Mouse (Mus musculus) midbrain, embryonic 16.5 days (tissue): ENCODE results near the gene Arhgef10l. TPM values are rescaled to one million over a fixed set of nuclear protein-coding genes. Genes with fewer than 3 reads are reported as not detected.

Source experiments
- ATAC-seq: fragments of 200-750 bp; cut with Nextera tagmentation; 2 replicates; pipeline ENCODE4 v1.8.0; 2017; ENCODE audit warnings: moderate TSS enrichment
- H3K27ac ChIP-seq: fragments of 300-500 bp; sonication (generic); 2 replicates; pipeline ENCODE4 v1.5.1; 2014; ENCODE audit warnings: mild to moderate bottlenecking, low read length, mixed read lengths
- H3K27me3 ChIP-seq: fragments of 300-500 bp; sonication (generic); 2 replicates; pipeline ENCODE4 v1.6.1; 2014; ENCODE audit warnings: low read depth, low read length, mixed read lengths; ENCODE audit not compliant: control insufficient read depth, insufficient read depth
- H3K36me3 ChIP-seq: fragments of 300-500 bp; sonication (generic); 2 replicates; pipeline ENCODE4 v1.6.1; 2014; ENCODE audit warnings: mild to moderate bottlenecking, low read length, moderate library complexity, mixed read lengths; ENCODE audit not compliant: control insufficient read depth, insufficient read depth
- H3K4me1 ChIP-seq: fragments of 300-500 bp; sonication (generic); 2 replicates; pipeline ENCODE4 v1.6.1; 2014; ENCODE audit warnings: mild to moderate bottlenecking, low read length, mixed read lengths; ENCODE audit not compliant: control insufficient read depth, insufficient read depth
- H3K4me2 ChIP-seq: fragments of 300-500 bp; sonication (generic); 2 replicates; pipeline ENCODE4 v1.6.1; 2014; ENCODE audit warnings: mild to moderate bottlenecking, low read length, mixed read lengths
- H3K4me3 ChIP-seq: fragments of 300-500 bp; sonication (generic); 2 replicates; pipeline ENCODE4 v1.5.1; 2014; ENCODE audit warnings: low read depth, mild to moderate bottlenecking, low read length, moderate library complexity, mixed read lengths
- H3K9ac ChIP-seq: fragments of 300-500 bp; sonication (generic); 2 replicates; pipeline ENCODE4 v1.6.1; 2014; ENCODE audit warnings: low read depth, low read length, mixed read lengths
- H3K9me3 ChIP-seq: fragments of 300-500 bp; sonication (generic); replicated peaks from 2 replicates; pipeline ENCODE4 v1.6.1; 2014; ENCODE audit warnings: mild to moderate bottlenecking, low read length, mixed read lengths; ENCODE audit not compliant: control insufficient read depth, poor library complexity, severe bottlenecking
- WGBS: fragments of 180-500 bp; shearing (Covaris S2); extraction: QIAGEN DNeasy Blood & Tissue Kit; methylation state at CpG from one replicate; pipeline ENCODE4 v1.1.7; 2014; 5-methylcytosine and 5-hydroxymethylcytosine counted together
- polyA plus RNA-seq: library from polyadenylated mRNA; unstranded; fragments of >200 nt; fragmentation: Nextera tagmentation; extraction: Ambion mirVana; gene quantifications from 2 replicates; pipeline ENCODE4 v1.2.1, GENCODE M21; 2015

Arhgef10l gene
- polyA plus RNA-seq, 1 experiment from 2014 or later, result 24.5 TPM

GRCm38 (mm10) chr4:140704166-140704565 is 38.4 kb upstream of the Arhgef10l start:
- H3K9ac ChIP-seq, result peak overlapping the region; percentile 15; the same call in 1 of the 2 replicates

GRCm38 (mm10) chr4:140703636-140704035 is 37.8 kb upstream of the Arhgef10l start:
- H3K27me3 ChIP-seq, result peaks cover 8% of the 10 kb centered on the region
- no peak for ATAC-seq
- peaks cover 6% of the 10 kb centered on the region for H3K36me3 ChIP-seq
- H3K4me2 ChIP-seq, result peak overlapping the region; percentile 91
- peak overlapping the region; percentile 85 for H3K4me3 ChIP-seq
- no peaks in the 10 kb centered on the region for H3K9me3 ChIP-seq
- H3K9ac ChIP-seq, result peak overlapping the region; percentile 3
- WGBS, result 3% methylated on average over 8 of the region's 8 CpGs
- no peak overlapping the region for H3K27ac ChIP-seq
- H3K4me1 ChIP-seq, result peaks cover 29% of the 10 kb centered on the region

More at GRCm38 (mm10) chr4:140704166-140704565, 38.4 kb upstream of the Arhgef10l start:
- Histone ChIP-seq H3K27me3 (peaks cover 3% of the 10 kb centered on the region), H3K9me3 (no peaks in the 10 kb centered on the region), H3K4me3 (no peak overlapping the region), H3K36me3 (peaks cover 10% of the 10 kb centered on the region), H3K4me1 (peaks cover 29% of the 10 kb centered on the region), H3K27ac (peak overlapping the region; percentile 35; the same call in 1 of the 2 replicates), H3K4me2 (peak overlapping the region; percentile 91)
- WGBS, result 24% methylated on average over 4 of the region's 4 CpGs
- ATAC-seq, result no peak

DNA sequence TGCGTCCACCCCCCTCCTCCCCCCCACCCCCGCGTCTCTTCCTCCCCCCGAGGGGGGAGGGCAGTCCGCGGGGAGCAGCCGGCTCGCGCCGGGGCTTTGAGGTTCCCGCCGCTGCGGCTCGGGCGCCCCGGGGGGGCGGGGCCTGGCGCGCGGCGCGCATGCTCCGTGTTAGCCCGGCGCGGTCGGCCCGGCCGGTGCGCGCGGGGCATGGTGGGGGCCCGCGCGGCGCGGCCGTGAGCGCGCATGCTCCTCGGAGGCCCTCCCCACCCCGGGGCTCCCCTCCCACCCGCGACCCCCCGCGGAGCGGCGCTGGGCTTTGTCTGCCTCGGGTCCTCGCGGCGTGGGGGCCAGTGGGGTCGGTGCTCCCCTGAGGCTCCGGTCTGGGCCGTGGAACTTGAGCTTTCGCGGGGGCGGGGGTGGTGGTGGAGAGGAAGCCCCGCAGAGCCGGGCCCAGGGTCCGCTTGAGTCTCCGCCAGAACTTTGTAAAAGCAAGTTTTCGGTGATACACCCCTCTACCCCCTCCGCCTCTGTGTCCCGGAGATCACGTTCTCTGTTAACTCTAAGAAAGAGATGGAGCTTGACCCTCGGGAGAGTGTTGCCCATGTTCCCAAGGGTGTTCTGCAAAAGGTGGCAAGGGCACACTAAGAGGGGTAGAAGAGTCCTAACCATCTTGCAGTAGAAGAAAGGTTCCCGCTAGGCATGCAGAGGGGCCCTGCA is 37.0 kb upstream of the Arhgef10l start:
- Histone ChIP-seq H3K4me3 (peak overlapping the region; percentile 85), H3K27ac (peak overlapping the region; percentile 90), H3K9ac (peak overlapping the region; percentile 87), H3K9me3 (no peaks in the 10 kb centered on the region), H3K27me3 (peaks cover 12% of the 10 kb centered on the region), H3K4me2 (peak overlapping the region; percentile 91), H3K36me3 (no peaks in the 10 kb centered on the region), H3K4me1 (peaks cover 29% of the 10 kb centered on the region)
- peak; percentile 77 for ATAC-seq
- 2% methylated on average over 27 of the region's 68 CpGs for WGBS

- H3K4me1 ChIP-seq, result peaks cover 29% of the 10 kb centered on the region
- under 1% methylated on average over 30 of the region's 107 CpGs for WGBS
- no peak for ATAC-seq
Measured at GRCm38 (mm10) chr4:140701716-140702561, 36.1 kb upstream of the Arhgef10l start.

DNA sequence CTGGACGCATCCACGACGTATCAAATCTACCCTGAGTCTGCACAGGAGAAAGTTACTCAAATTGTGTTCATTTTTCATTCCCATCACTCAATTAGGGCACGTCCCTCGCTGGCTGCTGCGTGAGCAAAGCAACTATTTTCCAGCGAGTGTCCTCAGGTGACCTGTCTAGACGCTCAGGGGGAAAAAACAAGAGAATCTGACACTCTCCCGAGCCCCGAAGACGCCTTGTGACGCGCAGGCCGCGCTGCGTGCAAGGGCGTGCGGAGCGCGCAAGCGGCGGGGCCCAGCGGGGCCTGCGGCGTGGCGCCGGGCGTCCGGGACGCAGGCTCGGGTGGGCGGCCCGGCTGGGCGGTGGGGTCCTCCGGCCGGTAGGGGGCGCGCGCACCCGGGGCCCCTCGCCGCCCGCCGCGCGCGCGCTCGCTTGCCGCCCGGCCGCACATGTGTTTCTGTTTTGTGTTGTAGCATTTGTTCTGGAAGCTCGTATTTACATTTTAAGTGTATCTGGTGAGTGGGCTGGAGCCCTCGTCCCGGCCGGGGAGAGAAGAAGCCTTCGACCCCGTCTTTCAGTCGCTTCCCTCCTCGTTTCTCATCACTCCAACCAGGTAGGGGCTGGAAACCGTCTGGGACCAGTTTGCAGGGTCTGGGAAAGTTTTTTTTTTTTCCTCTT is 35.4 kb upstream of the Arhgef10l start:
- 1% methylated on average over 59 of the region's 61 CpGs for WGBS
- Histone ChIP-seq H3K4me2 (peak overlapping the region; percentile 91), H3K4me1 (peaks cover 29% of the 10 kb centered on the region), H3K9me3 (no peaks in the 10 kb centered on the region), H3K27ac (peak overlapping the region; percentile 90), H3K4me3 (peak overlapping the region; percentile 85), H3K27me3 (peaks cover 12% of the 10 kb centered on the region), H3K9ac (peak overlapping the region; percentile 87), H3K36me3 (no peaks in the 10 kb centered on the region)
- ATAC-seq, result peak; percentile 71

More at GRCm38 (mm10) chr4:140701716-140702561, 36.1 kb upstream of the Arhgef10l start:
- peak overlapping the region; percentile 85 for H3K4me3 ChIP-seq
- peak overlapping the region; percentile 90 for H3K27ac ChIP-seq
- no peaks in the 10 kb centered on the region for H3K36me3 ChIP-seq
- no peaks in the 10 kb centered on the region for H3K9me3 ChIP-seq
- H3K4me2 ChIP-seq, result peak overlapping the region; percentile 91
- peaks cover 12% of the 10 kb centered on the region for H3K27me3 ChIP-seq
- peak overlapping the region; percentile 87 for H3K9ac ChIP-seq

GRCm38 (mm10) chr4:140700269-140701018 is 34.6 kb upstream of the Arhgef10l start, which contains the start of gene Rcc2:
Rcc2 (plus strand) TSS chr4:140700541.
- H3K27ac ChIP-seq, result peak within 1 kb of the TSS; percentile 90
- H3K27me3 ChIP-seq, result peaks cover 12% of the 10 kb centered on the region
- H3K9ac ChIP-seq, result peak within 1 kb of the TSS; percentile 87
- no peaks in the 10 kb centered on the region for H3K9me3 ChIP-seq
- 7% methylated on average over 20 of the region's 20 CpGs for WGBS
- no peaks in the 10 kb centered on the region for H3K36me3 ChIP-seq
- ATAC-seq, result no peak
- H3K4me3 ChIP-seq, result peak within 1 kb of the TSS; percentile 85
- H3K4me1 ChIP-seq, result peaks cover 29% of the 10 kb centered on the region
- peak within 1 kb of the TSS; percentile 91 for H3K4me2 ChIP-seq

DNA sequence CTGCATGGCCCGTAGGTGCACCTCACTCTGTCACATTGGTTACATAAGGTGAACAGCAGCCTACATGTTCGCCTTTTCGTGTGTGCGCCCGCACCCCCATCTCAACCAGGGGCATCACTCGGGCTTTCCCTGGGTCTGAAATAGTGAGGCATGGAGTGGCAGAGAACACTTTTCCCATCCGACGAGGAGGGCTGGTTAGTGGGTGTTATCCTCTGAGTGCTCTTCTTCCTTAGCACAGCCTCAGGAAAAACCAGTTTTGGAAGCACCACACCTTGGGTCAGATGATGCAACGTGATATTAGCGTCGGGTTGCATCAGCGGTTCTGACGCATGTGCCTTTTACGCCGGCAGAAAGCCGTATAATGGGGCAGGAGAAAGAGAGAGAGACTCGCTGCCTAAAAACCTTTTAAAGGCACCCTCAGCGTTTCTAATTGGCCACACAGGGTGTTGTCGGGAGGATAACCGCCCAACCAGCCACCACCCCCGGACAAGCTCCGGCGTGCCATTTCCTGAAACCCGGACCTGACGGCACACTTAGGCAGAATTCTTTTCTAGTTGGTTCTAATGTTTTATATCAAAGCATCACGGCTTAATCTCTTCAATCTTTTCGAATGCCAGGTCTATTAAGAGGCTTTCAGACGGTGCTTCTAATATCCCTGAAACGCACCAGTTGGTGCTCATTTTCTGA is 33.8 kb upstream of the Arhgef10l start:
- peak overlapping the region; percentile 33; the same call in 1 of the 2 replicates for H3K9ac ChIP-seq
- H3K4me1 ChIP-seq, result peaks cover 25% of the 10 kb centered on the region
- H3K9me3 ChIP-seq, result no peaks in the 10 kb centered on the region
- H3K36me3 ChIP-seq, result no peaks in the 10 kb centered on the region
- peaks cover 12% of the 10 kb centered on the region for H3K27me3 ChIP-seq
- H3K4me2 ChIP-seq, result peak overlapping the region; percentile 50
- no peak for ATAC-seq
- H3K27ac ChIP-seq, result no peak overlapping the region
- 7% methylated on average over 29 of the region's 29 CpGs for WGBS
- peak overlapping the region; percentile 31 for H3K4me3 ChIP-seq
